Mouse (Mus musculus) kidney, adult 2 months (tissue): ENCODE results near the gene Psmd11. TPM values are rescaled to one million over a fixed set of nuclear protein-coding genes. Genes with fewer than 3 reads are reported as not detected.
"Not testable (repeated sequence)": the region's sequence is repeated elsewhere in the genome, so short reads cannot be mapped to it uniquely, and the experiment has no call there.

ENCODE experiments used
- DNase-seq: peaks from one replicate; pipeline ENCODE4 v3.0.0; 2021
- H3K27ac ChIP-seq: fragments of 200-500 bp; 2 replicates; pipeline ENCODE4 v1.5.1; 2012; ENCODE audit warnings: low read depth, low read length, control low read depth, inconsistent platforms; ENCODE audit not compliant: insufficient read depth
- H3K27me3 ChIP-seq: fragments of 200-500 bp; replicated peaks from 2 replicates; pipeline ENCODE4 v1.6.1; 2012; ENCODE audit warnings: mild to moderate bottlenecking, moderate library complexity, low read length, inconsistent platforms; ENCODE audit not compliant: control insufficient read depth, insufficient read depth
- H3K36me3 ChIP-seq: fragments of 200-500 bp; 2 replicates; pipeline ENCODE4 v1.6.1; 2012; ENCODE audit warnings: mild to moderate bottlenecking, moderate library complexity, low read length, inconsistent platforms; ENCODE audit not compliant: control insufficient read depth, insufficient read depth
- H3K4me1 ChIP-seq: fragments of 200-500 bp; 2 replicates; pipeline ENCODE4 v1.6.1; 2011; ENCODE audit warnings: low read length; ENCODE audit not compliant: control insufficient read depth, insufficient read depth
- H3K4me3 ChIP-seq: fragments of 200-500 bp; 2 replicates; pipeline ENCODE4 v1.5.1; 2011; ENCODE audit warnings: mild to moderate bottlenecking, low read depth, low read length, control low read depth; ENCODE audit not compliant: insufficient read depth
- CTCF ChIP-seq: fragments of 200-500 bp; conservative IDR thresholded peaks from 2 replicates; pipeline ENCODE4 v1.5.1; 2011; ENCODE audit warnings: low read depth, mild to moderate bottlenecking, control low read depth, low read length, moderate library complexity, mixed read lengths; ENCODE audit not compliant: insufficient read depth, insufficient read length
- POLR2A ChIP-seq: fragments of 200-500 bp; IDR thresholded peaks from one replicate; pipeline ENCODE4 v1.6.1; 2011; ENCODE audit warnings: low read depth, low read length, control low read depth
- WGBS: fragments of 180-500 bp; shearing (Covaris S2); methylation state at CpG from one replicate; pipeline ENCODE4 v1.1.7; 2018; 5-methylcytosine and 5-hydroxymethylcytosine counted together
- polyA plus RNA-seq: library from polyadenylated mRNA; depleted of rRNA; stranded (reverse); fragments of >200 nt; gene quantifications from 2 replicates; pipeline ENCODE4 v1.2.3, GENCODE M21; 2012

Gene Psmd11
- polyA plus RNA-seq, 1 experiment: 52.8 TPM

DNA sequence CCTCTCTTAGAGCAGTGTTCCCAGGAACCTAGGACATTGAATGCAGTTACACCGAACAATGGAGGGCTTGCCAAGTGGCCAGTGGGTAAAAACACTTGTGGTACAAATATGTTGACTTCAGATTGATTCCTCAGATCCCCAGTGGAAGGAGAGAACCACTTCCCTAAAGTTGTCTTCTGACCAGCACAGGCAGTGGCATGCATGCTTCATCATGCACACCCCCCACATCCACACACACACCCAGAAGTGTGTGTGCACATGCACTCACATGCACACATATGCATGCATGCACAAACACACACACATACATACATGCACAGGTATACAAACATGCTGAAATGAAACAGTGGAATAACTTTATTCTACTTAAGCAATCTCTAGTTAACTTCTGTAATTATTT lies 8.7 kb upstream of the Psmd11 start:
- WGBS: 97% methylated on average over 1 of the region's 1 CpGs
- DNase-seq: no peak
- H3K36me3 ChIP-seq: no peaks in the 10 kb centered on the region
- no peak overlapping the region for H3K27ac ChIP-seq
- TF ChIP-seq POLR2A (no peak), CTCF (no peak)
- H3K4me1 ChIP-seq: no peaks in the 10 kb centered on the region
- no peak overlapping the region for H3K4me3 ChIP-seq
- H3K27me3 ChIP-seq: no peaks in the 10 kb centered on the region

DNA sequence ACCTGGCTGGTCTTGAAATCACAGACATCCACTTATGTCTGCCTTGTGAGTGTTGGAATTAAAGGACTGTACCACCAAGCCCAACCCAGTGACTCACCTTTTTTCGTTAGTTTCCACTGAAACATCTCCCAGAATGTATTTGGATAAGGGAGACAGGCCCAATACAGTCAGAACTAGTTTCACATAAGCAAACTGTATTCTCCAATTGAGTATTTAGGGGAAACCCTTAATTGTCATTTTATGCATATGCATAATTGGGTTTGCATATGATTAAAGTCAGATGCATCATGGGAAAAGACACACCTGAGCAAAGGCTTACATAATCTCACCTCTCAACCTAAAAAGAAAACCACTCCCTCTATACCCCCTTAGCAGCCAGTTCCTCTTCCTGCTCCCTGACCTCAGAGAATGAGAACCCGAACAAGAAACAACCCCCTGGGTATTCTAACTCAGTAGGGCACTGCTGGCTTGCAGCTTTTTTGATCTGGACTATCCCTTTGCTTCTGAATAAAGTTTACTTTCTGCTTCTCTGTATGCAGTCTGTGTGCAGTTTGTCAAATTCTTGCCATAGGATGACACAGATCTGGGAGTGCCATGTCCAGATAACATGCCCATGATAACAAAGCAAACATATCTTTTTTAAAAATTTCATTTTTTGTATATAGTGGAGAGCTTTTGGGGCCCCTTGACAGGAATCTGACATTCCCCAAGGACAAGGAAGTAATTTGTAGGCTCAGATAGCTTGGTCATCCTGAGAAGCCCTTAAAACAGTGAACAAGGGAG lies 8.0 kb upstream of the Psmd11 start:
- DNase-seq: no peak
- TF ChIP-seq POLR2A: no peak
- TF ChIP-seq CTCF: no peak
- WGBS: 74% methylated on average over 2 of the region's 2 CpGs
- no peak overlapping the region for H3K27ac ChIP-seq
- no peaks in the 10 kb centered on the region for H3K27me3 ChIP-seq
- no peak overlapping the region for H3K4me3 ChIP-seq
- H3K36me3 ChIP-seq: no peaks in the 10 kb centered on the region
- no peaks in the 10 kb centered on the region for H3K4me1 ChIP-seq

- DNase-seq: no peak
- no peak overlapping the region for H3K27ac ChIP-seq
- 84% methylated on average over 7 of the region's 7 CpGs for WGBS
- TF ChIP-seq POLR2A (no peak), CTCF (no peak)
- H3K4me3 ChIP-seq: no peak overlapping the region
- H3K36me3 ChIP-seq: no peaks in the 10 kb centered on the region
- no peaks in the 10 kb centered on the region for H3K4me1 ChIP-seq
- no peaks in the 10 kb centered on the region for H3K27me3 ChIP-seq
Observed at GRCm38 (mm10) chr11:80421421-80422047, 6.9 kb upstream of the Psmd11 start.

DNA sequence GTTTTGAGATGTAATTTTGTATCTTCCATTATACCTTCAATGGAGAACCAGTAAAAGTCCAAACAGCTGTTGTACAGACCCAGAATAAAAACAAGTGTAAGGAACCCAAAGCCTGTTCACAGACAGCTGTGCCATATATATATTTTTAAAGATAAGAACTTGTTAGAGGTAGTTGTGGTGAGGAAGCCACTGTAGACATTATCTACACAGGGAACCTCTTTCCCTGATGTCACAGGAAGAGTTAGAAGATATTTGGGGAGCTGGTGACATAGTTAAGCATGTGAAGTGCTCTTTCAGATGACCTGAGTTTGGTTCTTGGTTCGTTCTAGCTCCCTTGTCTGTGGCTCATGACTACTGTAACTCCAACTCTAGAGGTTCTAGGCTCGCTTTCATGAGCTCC lies 3.7 kb upstream of the Psmd11 start:
- H3K4me3 ChIP-seq: no peak overlapping the region
- H3K27ac ChIP-seq: no peak overlapping the region
- no peaks in the 10 kb centered on the region for H3K27me3 ChIP-seq
- DNase-seq: no peak
- no peak for TF ChIP-seq POLR2A
- WGBS: 93% methylated on average over 2 of the region's 2 CpGs
- no peaks in the 10 kb centered on the region for H3K36me3 ChIP-seq
- peaks cover 2% of the 10 kb centered on the region; the same call in 1 of the 2 replicates for H3K4me1 ChIP-seq

DNA sequence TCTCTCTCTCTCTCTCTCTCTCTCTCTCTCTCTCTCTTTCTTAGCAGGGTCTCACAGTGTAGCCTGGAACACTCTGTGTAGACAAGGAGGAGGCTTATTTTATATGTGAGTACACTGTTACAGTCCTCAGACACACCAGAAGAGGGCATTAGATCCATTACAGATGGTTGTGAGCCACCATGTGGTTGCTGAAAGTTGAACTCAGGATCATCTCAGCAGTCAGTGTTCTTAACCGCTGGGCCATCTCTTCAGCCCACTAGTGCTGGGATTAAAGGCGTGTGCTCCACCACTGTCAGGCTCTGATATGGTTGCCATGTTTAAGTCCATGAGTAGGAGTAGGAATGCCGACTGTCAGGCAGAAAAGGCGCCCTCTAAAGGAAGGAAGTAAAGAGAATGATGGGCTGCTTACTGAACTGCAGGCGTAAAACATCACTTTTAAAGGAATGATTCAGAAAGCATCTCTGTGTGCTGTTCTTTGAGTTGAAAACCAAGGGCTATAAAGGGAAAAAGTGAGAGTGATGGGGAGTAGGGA lies 3.1 kb upstream of the Psmd11 start:
- WGBS: 60% methylated on average over 5 of the region's 5 CpGs
- TF ChIP-seq CTCF (no peak), POLR2A (no peak)
- no peak for DNase-seq
- Histone ChIP-seq H3K36me3 (no peaks in the 10 kb centered on the region), H3K4me3 (no peak overlapping the region), H3K4me1 (peaks cover 4% of the 10 kb centered on the region; the same call in 1 of the 2 replicates), H3K27me3 (no peaks in the 10 kb centered on the region), H3K27ac (no peak overlapping the region)

GRCm38 (mm10) chr11:80426029-80426813 lies 2.2 kb upstream of the Psmd11 start:
- H3K27ac ChIP-seq, H3K36me3 ChIP-seq, H3K4me1 ChIP-seq, DNase-seq, H3K27me3 ChIP-seq, H3K4me3 ChIP-seq: not testable (repeated sequence)
- 79% methylated on average over 16 of the region's 16 CpGs for WGBS

DNA sequence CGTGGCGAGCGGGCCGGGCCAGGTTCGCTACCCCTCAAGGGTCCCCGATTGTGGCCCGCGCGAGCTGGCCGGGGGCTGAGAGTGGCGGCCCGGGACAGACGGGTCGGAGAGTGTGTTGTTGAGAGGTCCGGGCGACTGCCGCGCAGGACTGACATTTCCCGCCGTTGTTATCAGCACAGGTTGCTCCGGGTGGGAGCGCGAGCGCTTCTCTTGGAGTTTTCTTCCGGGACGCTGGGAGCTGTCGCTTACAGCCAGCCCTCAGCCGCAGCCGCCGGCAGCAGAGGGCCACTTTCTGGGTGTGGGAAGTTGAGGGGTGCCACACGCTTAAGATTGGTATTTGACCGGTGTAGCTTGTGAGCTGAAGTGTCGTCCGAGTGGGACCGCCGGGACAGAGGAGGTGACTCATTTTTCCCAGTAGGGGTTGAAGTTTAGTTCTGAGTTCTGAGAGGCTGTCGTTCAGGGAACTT lies 627 bp downstream of the Psmd11 start:
- TF ChIP-seq POLR2A: no peak
- no peak for TF ChIP-seq CTCF
- peaks cover 4% of the 10 kb centered on the region; the same call in 1 of the 2 replicates for H3K4me1 ChIP-seq
- DNase-seq: peak; percentile 45

More for the DNA sequence above, 627 bp downstream of the Psmd11 start:
- Histone ChIP-seq H3K36me3 (no peaks in the 10 kb centered on the region), H3K4me3 (peak overlapping the region; percentile 93), H3K27me3 (no peaks in the 10 kb centered on the region), H3K27ac (peak overlapping the region; percentile 75)
- WGBS: under 1% methylated on average over 37 of the region's 37 CpGs
